Mouse (Mus musculus) Muller cell, postnatal 12 days (primary cell): Measurements from ENCODE around the gene Ddx19b.
"Not testable (repeated sequence)": the region's sequence is repeated elsewhere in the genome, so short reads cannot be mapped to it uniquely, and the experiment has no call there.

Experiments
- DNase-seq: peaks from one replicate; pipeline ENCODE4 v3.0.0-alpha.2; 2015; ENCODE audit errors: inconsistent ontology term

Ddx19b gene

GRCm38 (mm10) chr8:111031572-111031971 is at the start of gene Ddx19b:
TSS of gene Ddx19b (minus strand) at chr8:111031751.
- DNase-seq = no peak

GRCm38 (mm10) chr8:111079861-111080271 is 48.3 kb upstream of the Ddx19b start:
- no peak for DNase-seq

GRCm38 (mm10) chr8:111079461-111079860 is 47.9 kb upstream of the Ddx19b start:
- no peak for DNase-seq

- no peak for DNase-seq
These were observed 44.4 kb upstream of the Ddx19b start for GRCm38 (mm10) chr8:111075926-111076325.

- DNase-seq = not testable (repeated sequence)
These were observed 37.1 kb upstream of the Ddx19b start for GRCm38 (mm10) chr8:111068660-111069059.

- no peak for DNase-seq
These were observed 35.9 kb upstream of the Ddx19b start for GRCm38 (mm10) chr8:111067439-111067838.

- DNase-seq = no peak
These were observed 34.8 kb upstream of the Ddx19b start for GRCm38 (mm10) chr8:111066308-111066707.

- DNase-seq = no peak
These were observed 31.3 kb upstream of the Ddx19b start for GRCm38 (mm10) chr8:111062893-111063292.

- DNase-seq = peak; percentile 90
These were observed 30.7 kb upstream of the Ddx19b start for GRCm38 (mm10) chr8:111062072-111062757.

GRCm38 (mm10) chr8:111061688-111062071 is 30.1 kb upstream of the Ddx19b start:
- DNase-seq = peak; percentile 45

- DNase-seq = peak; percentile 85
These were observed 27.5 kb upstream of the Ddx19b start for GRCm38 (mm10) chr8:111058946-111059572.

GRCm38 (mm10) chr8:111056691-111057293 is 25.2 kb upstream of the Ddx19b start:
- DNase-seq = peak; percentile 70

GRCm38 (mm10) chr8:111056158-111056663 is 24.7 kb upstream of the Ddx19b start, which contains the start of gene Exosc6:
TSS of gene Exosc6 (plus strand) at chr8:111056339.
- DNase-seq = peak; percentile 93

GRCm38 (mm10) chr8:111055661-111056060 is 24.1 kb upstream of the Ddx19b start:
- DNase-seq = no peak

GRCm38 (mm10) chr8:111055031-111055634 is 23.6 kb upstream of the Ddx19b start:
- DNase-seq = no peak

GRCm38 (mm10) chr8:111053827-111054518 is 22.4 kb upstream of the Ddx19b start:
- DNase-seq = no peak

- no peak for DNase-seq
These were observed 17.6 kb upstream of the Ddx19b start for GRCm38 (mm10) chr8:111049106-111049505.

- DNase-seq = no peak
These were observed 17.1 kb upstream of the Ddx19b start for GRCm38 (mm10) chr8:111048694-111049093.

GRCm38 (mm10) chr8:111044003-111044734 is 12.6 kb upstream of the Ddx19b start:
- DNase-seq = no peak

- no peak for DNase-seq
These were observed 11.0 kb upstream of the Ddx19b start for GRCm38 (mm10) chr8:111042546-111042945.

GRCm38 (mm10) chr8:111036591-111036990 is 5.0 kb upstream of the Ddx19b start:
- no peak for DNase-seq
